Mouse (Mus musculus) small intestine, adult 2 months (tissue): ENCODE measurements around the gene Bnipl.

Experiments
- CTCF ChIP-seq: fragments of 200-500 bp; IDR thresholded peaks from 2 replicates; pipeline ENCODE4 v1.5.1; 2012; ENCODE audit warnings: low read depth, mild to moderate bottlenecking, control low read depth, inconsistent platforms, low read length, moderate library complexity, mixed read lengths; ENCODE audit not compliant: insufficient replicate concordance, insufficient read length; ENCODE audit errors: extremely low read depth
- POLR2A ChIP-seq: fragments of 200-500 bp; IDR thresholded peaks from 2 replicates; pipeline ENCODE4 v1.6.1; 2012; ENCODE audit warnings: low read depth, mild to moderate bottlenecking, control low read depth, inconsistent platforms, low read length, moderate library complexity

GRCm38 (mm10) chr3:95277149-95277551, 26.2 kb upstream of the Bnipl start:
- TF ChIP-seq CTCF (no peak), POLR2A (no peak)
